Mouse (Mus musculus) stomach, embryonic 14.5 days (tissue): ENCODE results near the gene 1700007K13Rik. TPM values are rescaled to one million over a fixed set of nuclear protein-coding genes. Genes with fewer than 3 reads are reported as not detected.
"Not testable (repeated sequence)": the region's sequence is repeated elsewhere in the genome, so short reads cannot be mapped to it uniquely, and the experiment has no call there.

Experiments
- ATAC-seq: fragments of 200-750 bp; cut with Nextera tagmentation; 2 replicates; pipeline ENCODE4 v1.8.0; 2017; ENCODE audit warnings: low read depth, moderate TSS enrichment; ENCODE audit not compliant: insufficient number of reproducible peaks, insufficient read depth, low FRiP score
- H3K27ac ChIP-seq: fragments of 300-500 bp; sonication (generic); 2 replicates; pipeline ENCODE4 v1.5.1; 2014; ENCODE audit warnings: mild to moderate bottlenecking, low read length, moderate library complexity, mixed read lengths
- H3K27me3 ChIP-seq: fragments of 300-500 bp; sonication (generic); 2 replicates; pipeline ENCODE4 v1.6.1; 2014; ENCODE audit warnings: low read length, control low read depth, mixed read lengths; ENCODE audit not compliant: control insufficient read depth, insufficient read depth
- H3K36me3 ChIP-seq: fragments of 300-500 bp; sonication (generic); 2 replicates; pipeline ENCODE4 v1.6.1; 2014; ENCODE audit warnings: mild to moderate bottlenecking, control low read depth, low read length, moderate library complexity, mixed read lengths; ENCODE audit not compliant: control insufficient read depth, insufficient read depth
- H3K4me1 ChIP-seq: fragments of 300-500 bp; sonication (generic); 2 replicates; pipeline ENCODE4 v1.6.1; 2014; ENCODE audit warnings: low read length, control low read depth, mixed read lengths; ENCODE audit not compliant: control insufficient read depth, insufficient read depth
- H3K4me2 ChIP-seq: fragments of 300-500 bp; sonication (generic); replicated peaks from 2 replicates; pipeline ENCODE4 v1.6.1; 2014; ENCODE audit warnings: low read depth, low read length, control low read depth
- H3K4me3 ChIP-seq: fragments of 300-500 bp; sonication (generic); 2 replicates; pipeline ENCODE4 v1.5.1; 2014; ENCODE audit warnings: low read depth, low read length, control low read depth
- H3K9ac ChIP-seq: fragments of 300-500 bp; sonication (generic); replicated peaks from 2 replicates; pipeline ENCODE4 v1.6.1; 2014; ENCODE audit warnings: low read depth, mild to moderate bottlenecking, control low read depth, low read length, moderate library complexity, mixed read lengths
- H3K9me3 ChIP-seq: fragments of 300-500 bp; sonication (generic); 2 replicates; pipeline ENCODE4 v1.6.1; 2016; ENCODE audit warnings: low read depth, low read length, control low read depth; ENCODE audit not compliant: control insufficient read depth
- WGBS: fragments of 180-500 bp; shearing (Covaris S2); extraction: QIAGEN DNeasy Blood & Tissue Kit; methylation state at CpG from one replicate; pipeline ENCODE4 v1.1.7; 2014; 5-methylcytosine and 5-hydroxymethylcytosine counted together
- polyA plus RNA-seq: library from polyadenylated mRNA; unstranded; fragments of >200 nt; fragmentation: Nextera tagmentation; extraction: Ambion mirVana; gene quantifications from 2 replicates; pipeline ENCODE4 v1.2.1, GENCODE M21; 2014

The 1700007K13Rik gene
- 1.1 and 1.4 TPM in 2 replicates for polyA plus RNA-seq

GRCm38 (mm10) chr2:28465836-28466518 is at the start of gene 1700007K13Rik:
TSS of gene 1700007K13Rik (minus strand) at chr2:28466332.
- Histone ChIP-seq H3K27me3 (no peaks in the 10 kb centered on the region), H3K9ac (no peak within 1 kb of the TSS), H3K9me3 (no peaks in the 10 kb centered on the region), H3K36me3 (peaks cover 19% of the 10 kb centered on the region), H3K27ac (no peak within 1 kb of the TSS), H3K4me1 (0 out of 2 replicates have a peak, but pooled peaks cover 9% of the 10 kb centered on the region), H3K4me2 (peak within 1 kb of the TSS; percentile 50), H3K4me3 (peak within 1 kb of the TSS; percentile 19)
- peak; percentile 62; the same call in 1 of the 2 replicates for ATAC-seq
- WGBS: 6% methylated on average over 25 of the region's 25 CpGs

- no peaks in the 10 kb centered on the region for H3K27me3 ChIP-seq
- peaks cover 16% of the 10 kb centered on the region for H3K4me1 ChIP-seq
- H3K4me3 ChIP-seq: peak overlapping the region; percentile 65; the same call in 1 of the 2 replicates
- H3K4me2 ChIP-seq: peak overlapping the region; percentile 76
- no peaks in the 10 kb centered on the region for H3K36me3 ChIP-seq
- no peak for ATAC-seq
- H3K27ac ChIP-seq: no peak overlapping the region
- H3K9me3 ChIP-seq: no peaks in the 10 kb centered on the region
- no peak overlapping the region; the same call in 1 of the 2 replicates for H3K9ac ChIP-seq
- 17% methylated on average over 5 of the region's 5 CpGs for WGBS
These were observed 48.4 kb upstream of the 1700007K13Rik start for GRCm38 (mm10) chr2:28514489-28514888.

GRCm38 (mm10) chr2:28513431-28514370 is 47.6 kb upstream of the 1700007K13Rik start:
- Histone ChIP-seq H3K36me3 (no peaks in the 10 kb centered on the region), H3K9me3 (no peaks in the 10 kb centered on the region), H3K27me3 (no peaks in the 10 kb centered on the region), H3K4me3 (peak overlapping the region; percentile 65), H3K4me1 (peaks cover 16% of the 10 kb centered on the region), H3K27ac (peak overlapping the region; percentile 61), H3K4me2 (peak overlapping the region; percentile 76), H3K9ac (peak overlapping the region; percentile 82)
- WGBS: 6% methylated on average over 47 of the region's 47 CpGs
- ATAC-seq: peak; percentile 29; the same call in 1 of the 2 replicates

GRCm38 (mm10) chr2:28512798-28513401 is 46.8 kb upstream of the 1700007K13Rik start, which contains the start of gene Ralgds:
TSS of gene Ralgds (plus strand) at chr2:28513125.
- Histone ChIP-seq H3K4me2 (peak within 1 kb of the TSS; percentile 76), H3K9ac (peak within 1 kb of the TSS; percentile 82), H3K4me3 (peak within 1 kb of the TSS; percentile 65), H3K27ac (peak within 1 kb of the TSS; percentile 61), H3K27me3 (no peaks in the 10 kb centered on the region), H3K4me1 (peaks cover 16% of the 10 kb centered on the region), H3K9me3 (no peaks in the 10 kb centered on the region), H3K36me3 (no peaks in the 10 kb centered on the region)
- WGBS: under 1% methylated on average over 56 of the region's 71 CpGs
- ATAC-seq: peak; percentile 76

- H3K4me1 ChIP-seq: peaks cover 11% of the 10 kb centered on the region
- not testable (repeated sequence) for H3K27ac ChIP-seq, H3K9ac ChIP-seq, H3K4me2 ChIP-seq, H3K4me3 ChIP-seq, H3K27me3 ChIP-seq, H3K36me3 ChIP-seq, H3K9me3 ChIP-seq, ATAC-seq
- 52% methylated on average over 5 of the region's 5 CpGs for WGBS
These were observed 45.5 kb upstream of the 1700007K13Rik start for GRCm38 (mm10) chr2:28511600-28511999.

- 85% methylated on average over 6 of the region's 6 CpGs for WGBS
- no peak overlapping the region for H3K4me3 ChIP-seq
- H3K27ac ChIP-seq: no peak overlapping the region
- H3K4me1 ChIP-seq: no peaks in the 10 kb centered on the region
- H3K9me3 ChIP-seq: no peaks in the 10 kb centered on the region
- ATAC-seq: no peak
- no peaks in the 10 kb centered on the region for H3K36me3 ChIP-seq
- H3K4me2 ChIP-seq: no peak overlapping the region
- no peak overlapping the region for H3K9ac ChIP-seq
- H3K27me3 ChIP-seq: no peaks in the 10 kb centered on the region
These were observed 40.2 kb upstream of the 1700007K13Rik start for GRCm38 (mm10) chr2:28506291-28506690.

- H3K4me2 ChIP-seq: no peak within 1 kb of the TSS
- ATAC-seq: no peak
- no peak within 1 kb of the TSS for H3K9ac ChIP-seq
- H3K27me3 ChIP-seq: no peaks in the 10 kb centered on the region
- WGBS: 72% methylated on average over 3 of the region's 3 CpGs
- H3K9me3 ChIP-seq: no peaks in the 10 kb centered on the region
- H3K36me3 ChIP-seq: no peaks in the 10 kb centered on the region
- H3K4me1 ChIP-seq: no peaks in the 10 kb centered on the region
- H3K4me3 ChIP-seq: no peak within 1 kb of the TSS
- H3K27ac ChIP-seq: no peak within 1 kb of the TSS
These were observed 39.7 kb upstream of the 1700007K13Rik start, which contains the start of gene Gm10134 for GRCm38 (mm10) chr2:28505795-28506194. TSS of gene Gm10134 (plus strand) at chr2:28506095.

GRCm38 (mm10) chr2:28504676-28505075 is 38.5 kb upstream of the 1700007K13Rik start:
- no peaks in the 10 kb centered on the region for H3K36me3 ChIP-seq
- H3K9ac ChIP-seq: no peak overlapping the region
- no peak overlapping the region for H3K27ac ChIP-seq
- WGBS: 88% methylated on average over 13 of the region's 13 CpGs
- ATAC-seq: no peak
- H3K4me1 ChIP-seq: no peaks in the 10 kb centered on the region
- no peak overlapping the region for H3K4me3 ChIP-seq
- H3K4me2 ChIP-seq: no peak overlapping the region
- no peaks in the 10 kb centered on the region for H3K9me3 ChIP-seq
- no peaks in the 10 kb centered on the region for H3K27me3 ChIP-seq
